Mouse (Mus musculus): ENCODE results near the gene Hnrnpa3.
"Not testable (repeated sequence)": the region's sequence is repeated elsewhere in the genome, so short reads cannot be mapped to it uniquely, and the experiment has no call there.

Gene Hnrnpa3

GRCm38 (mm10) chr2:75637055-75637304 lies 22.1 kb upstream of the Hnrnpa3 start:
- not testable (repeated sequence) for DNase-seq (ENCODE audit: low spot score)

- DNase-seq (ENCODE audit: low spot score): no peak
These were observed 21.7 kb upstream of the Hnrnpa3 start for GRCm38 (mm10) chr2:75637361-75637760.

GRCm38 (mm10) chr2:75637822-75638221 lies 21.2 kb upstream of the Hnrnpa3 start:
- DNase-seq (ENCODE audit: low spot score): not testable (repeated sequence)

- not testable (repeated sequence) for DNase-seq (ENCODE audit: low spot score)
These were observed 19.5 kb upstream of the Hnrnpa3 start for GRCm38 (mm10) chr2:75639535-75639934.

GRCm38 (mm10) chr2:75642312-75642711 lies 16.7 kb upstream of the Hnrnpa3 start:
- DNase-seq (ENCODE audit: low spot score): not testable (repeated sequence)

DNA sequence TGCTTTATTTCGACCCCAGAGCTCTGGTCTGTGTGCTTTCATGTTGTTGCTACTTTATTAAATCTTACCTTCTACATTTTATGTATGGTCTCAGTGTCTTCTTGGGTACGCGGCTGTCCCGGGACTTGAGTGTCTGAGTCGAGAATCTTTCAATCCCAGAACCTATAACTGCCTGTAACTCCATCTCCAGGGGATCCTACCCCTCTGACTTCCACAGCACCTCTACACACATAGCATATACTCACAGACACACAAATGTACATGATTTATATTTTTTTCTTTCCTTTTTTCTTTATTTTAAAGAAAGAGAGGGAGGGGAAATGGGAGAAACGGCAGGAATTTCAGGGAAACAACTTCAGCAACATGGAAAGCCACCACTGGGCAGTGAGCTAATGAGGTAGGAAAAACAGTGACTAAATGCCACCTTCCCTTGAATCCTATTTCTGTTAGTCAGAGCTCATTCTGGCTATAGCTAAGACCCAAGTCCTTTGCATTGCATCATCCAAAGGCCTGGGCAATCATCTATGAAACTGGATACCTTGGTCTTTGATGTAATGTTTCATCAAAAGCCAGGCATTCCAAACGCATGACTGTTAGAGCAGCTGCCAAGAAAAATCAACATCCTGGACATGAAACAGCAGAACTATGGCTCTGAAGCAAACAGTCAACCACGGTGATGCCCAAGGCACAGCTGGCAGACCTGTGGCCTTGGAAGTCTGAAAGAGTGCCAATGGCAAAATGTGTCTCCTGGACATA lies 16.1 kb upstream of the Hnrnpa3 start:
- DNase-seq (ENCODE audit: low spot score): no peak

DNA sequence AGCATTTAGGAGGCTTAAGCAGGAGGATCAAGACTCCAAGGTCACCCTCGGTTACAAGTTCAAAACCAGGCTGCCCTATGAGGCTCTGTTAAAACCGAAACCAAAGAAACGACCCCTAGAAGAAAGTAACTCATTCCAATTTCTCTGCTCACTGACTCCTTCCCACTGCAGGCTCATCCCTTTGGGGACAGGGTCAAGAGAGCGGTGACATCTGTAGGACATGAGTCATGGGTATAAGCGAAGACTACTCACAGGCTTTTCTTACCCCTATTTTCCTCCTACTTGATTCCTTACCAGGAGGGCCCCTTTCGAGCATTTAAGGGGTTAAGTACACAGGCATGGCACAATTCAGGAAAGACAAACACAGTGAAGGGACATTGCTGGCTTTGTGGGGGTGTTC lies 15.1 kb upstream of the Hnrnpa3 start:
- no peak for DNase-seq (ENCODE audit: low spot score)

DNA sequence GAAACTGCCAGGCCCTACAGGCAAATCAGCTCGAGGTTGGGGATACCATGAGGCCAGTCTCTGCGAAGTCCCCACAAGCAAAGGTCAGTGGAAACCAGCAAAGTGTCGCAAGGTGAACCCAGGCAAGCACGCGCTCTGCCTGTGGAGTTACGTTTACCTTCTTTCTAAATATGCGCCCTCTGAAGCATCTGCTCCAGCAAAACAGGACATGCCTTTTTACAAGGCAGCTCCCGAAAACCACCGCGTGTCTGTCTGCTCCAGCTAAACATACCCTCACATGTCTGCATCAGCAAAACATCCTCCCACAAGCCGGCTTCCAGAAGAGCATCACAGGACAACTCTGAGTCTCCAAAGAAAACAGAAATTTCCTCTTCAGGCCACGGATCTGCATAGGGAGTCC lies 13.8 kb upstream of the Hnrnpa3 start:
- DNase-seq (ENCODE audit: low spot score): no peak

DNA sequence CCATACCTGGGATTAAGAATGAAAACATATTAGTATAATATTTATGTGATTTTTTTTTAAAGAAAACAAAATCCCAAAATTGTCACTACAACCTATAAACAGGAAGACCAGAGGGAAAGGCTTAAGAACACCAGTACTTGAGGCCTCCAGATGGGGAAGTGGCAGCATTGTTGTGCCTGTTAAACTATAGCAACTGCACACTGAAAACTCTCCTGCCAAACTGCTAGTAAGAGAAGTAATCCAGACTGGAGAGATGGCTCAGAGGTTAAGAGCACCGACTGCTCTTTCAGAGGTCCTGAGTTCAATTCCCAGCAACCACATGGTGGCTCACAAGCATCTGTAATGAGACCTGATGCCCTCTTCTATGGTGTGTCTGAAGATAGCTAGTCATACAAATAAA lies 8.6 kb upstream of the Hnrnpa3 start:
- DNase-seq (ENCODE audit: low spot score): no peak

DNA sequence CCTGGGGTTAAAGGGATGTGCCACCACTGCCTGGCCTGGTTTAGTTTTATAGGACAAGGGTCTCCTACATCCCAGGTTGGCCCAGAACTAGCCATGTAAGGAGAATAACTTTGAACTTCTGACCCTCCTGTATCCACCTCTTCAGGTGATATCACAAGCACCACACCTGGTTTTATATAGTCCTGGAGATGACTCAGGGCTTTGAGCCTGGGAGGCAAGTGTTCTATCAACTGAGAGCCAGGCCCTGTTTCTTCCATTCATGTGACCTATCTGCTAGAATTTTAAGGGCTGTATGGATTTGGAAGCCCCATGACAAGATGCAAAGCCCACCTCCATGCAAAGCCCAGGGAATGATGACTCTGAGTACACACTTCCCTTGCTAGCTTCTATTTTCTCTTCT lies 5.9 kb upstream of the Hnrnpa3 start:
- no peak for DNase-seq (ENCODE audit: low spot score)

- DNase-seq (ENCODE audit: low spot score): no peak
These were observed 4.4 kb upstream of the Hnrnpa3 start for GRCm38 (mm10) chr2:75654679-75655078.

DNA sequence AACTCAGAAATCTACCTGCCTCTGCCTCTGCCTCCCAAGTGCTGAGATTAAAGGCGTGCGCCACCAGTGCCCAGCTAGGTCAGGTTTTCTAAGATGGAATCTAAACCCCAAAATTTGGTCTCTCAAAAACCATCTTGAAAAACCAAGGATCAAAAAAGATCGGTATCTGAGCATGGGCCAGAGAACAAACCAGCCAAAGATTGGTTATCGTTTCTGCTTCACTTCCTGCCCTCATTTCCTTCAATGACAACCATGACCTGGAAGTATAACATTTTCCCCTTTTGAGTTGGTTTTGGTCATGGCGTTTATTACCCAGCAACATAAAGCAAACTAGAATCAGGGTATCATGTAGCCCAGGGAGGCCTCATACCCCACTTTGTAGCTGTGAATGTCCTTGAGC lies 2.1 kb upstream of the Hnrnpa3 start:
- no peak for DNase-seq (ENCODE audit: low spot score)

GRCm38 (mm10) chr2:75657907-75658691 lies 962 bp upstream of the Hnrnpa3 start:
- DNase-seq (ENCODE audit: low spot score): no peak

DNA sequence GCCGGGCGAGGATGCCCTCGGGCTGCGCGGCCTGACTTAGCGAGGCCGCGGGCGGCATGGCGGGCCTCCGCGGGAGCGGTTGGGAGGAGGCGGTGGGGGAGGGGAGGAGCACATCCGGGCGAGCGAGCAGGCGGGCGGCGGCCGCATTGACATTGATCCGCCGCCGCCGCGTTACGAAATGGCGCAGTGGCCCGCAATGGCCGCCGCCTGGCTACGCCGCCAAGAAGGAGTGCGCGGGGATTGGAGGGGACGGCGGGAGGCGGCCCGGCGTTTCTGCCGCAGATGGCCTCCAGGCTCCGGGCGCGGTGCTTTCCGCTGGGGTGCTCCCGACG lies 534 bp downstream of the Hnrnpa3 start:
- peak; percentile 74 for DNase-seq (ENCODE audit: low spot score)

GRCm38 (mm10) chr2:75660255-75660948 lies 1.3 kb downstream of the Hnrnpa3 start:
- no peak for DNase-seq (ENCODE audit: low spot score)

GRCm38 (mm10) chr2:75661106-75661505 lies 2.0 kb downstream of the Hnrnpa3 start:
- DNase-seq (ENCODE audit: low spot score): no peak

GRCm38 (mm10) chr2:75669491-75670445 lies 10.7 kb downstream of the Hnrnpa3 start:
- DNase-seq (ENCODE audit: low spot score): no peak

GRCm38 (mm10) chr2:75670446-75671336 lies 11.6 kb downstream of the Hnrnpa3 start:
- DNase-seq (ENCODE audit: low spot score): no peak

GRCm38 (mm10) chr2:75671337-75671660 lies 12.2 kb downstream of the Hnrnpa3 start:
- no peak for DNase-seq (ENCODE audit: low spot score)

DNA sequence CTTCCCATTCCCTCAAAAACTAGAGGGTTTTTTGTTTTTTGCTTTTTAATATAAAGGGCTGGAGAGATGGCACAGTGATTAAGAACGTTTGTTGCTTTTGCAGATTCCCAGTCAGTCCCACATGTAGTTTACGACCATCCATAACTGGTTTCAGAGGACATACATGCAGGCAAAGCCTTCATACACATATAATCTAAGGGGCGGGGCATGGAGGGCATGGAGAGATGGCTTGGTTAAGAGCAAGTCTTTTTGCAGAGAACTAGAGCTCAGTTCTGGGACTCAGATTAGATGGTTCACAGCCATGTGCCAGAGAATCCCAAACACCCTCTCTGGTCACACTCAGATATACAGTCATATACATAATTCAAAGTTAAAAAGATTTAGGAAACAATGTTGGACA lies 13.5 kb downstream of the Hnrnpa3 start:
- DNase-seq (ENCODE audit: low spot score): no peak

GRCm38 (mm10) chr2:75676567-75676966 lies 17.5 kb downstream of the Hnrnpa3 start:
- no peak for DNase-seq (ENCODE audit: low spot score)

Measured in layer of hippocampus, adult 9-10 months (tissue).